Mouse (Mus musculus) lung, postnatal 4 days (tissue): ENCODE data around the gene Polr2b.

Experiments
- DNase-seq, 2 experiments: peaks; one replicate each; pipeline ENCODE4 v3.0.0; 2021

The Polr2b gene

DNA sequence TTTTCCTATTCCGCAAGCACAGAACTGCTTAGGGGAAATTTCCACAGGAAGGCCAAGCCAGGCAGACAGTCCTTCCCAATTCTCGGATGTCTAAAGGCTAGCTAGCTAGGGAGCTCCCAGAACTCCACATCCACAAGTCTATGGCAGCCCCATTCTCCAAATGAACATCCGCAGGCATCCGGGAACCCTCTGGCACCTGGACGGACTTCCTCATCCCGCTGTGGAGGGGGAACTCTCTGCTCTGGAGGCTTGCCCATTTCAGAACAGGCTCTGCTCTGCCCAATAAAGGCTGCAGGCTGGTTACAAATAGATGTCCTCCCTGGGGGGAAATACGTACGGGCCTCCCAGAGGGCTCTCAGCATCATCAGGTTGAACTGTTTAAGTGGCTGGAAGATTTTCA lies 56.4 kb downstream of the Polr2b start:
- no peak for DNase-seq

GRCm38 (mm10) chr5:77367145-77367544 lies 57.2 kb downstream of the Polr2b start:
- no peak for DNase-seq

- peak in 1 of 2 experiments; percentile 24 for DNase-seq
These were observed 57.7 kb downstream of the Polr2b start for GRCm38 (mm10) chr5:77367682-77368081.

- DNase-seq: no peak
These were observed 58.2 kb downstream of the Polr2b start for GRCm38 (mm10) chr5:77368194-77368593.

GRCm38 (mm10) chr5:77369394-77369793 lies 59.4 kb downstream of the Polr2b start:
- DNase-seq: no peak

DNA sequence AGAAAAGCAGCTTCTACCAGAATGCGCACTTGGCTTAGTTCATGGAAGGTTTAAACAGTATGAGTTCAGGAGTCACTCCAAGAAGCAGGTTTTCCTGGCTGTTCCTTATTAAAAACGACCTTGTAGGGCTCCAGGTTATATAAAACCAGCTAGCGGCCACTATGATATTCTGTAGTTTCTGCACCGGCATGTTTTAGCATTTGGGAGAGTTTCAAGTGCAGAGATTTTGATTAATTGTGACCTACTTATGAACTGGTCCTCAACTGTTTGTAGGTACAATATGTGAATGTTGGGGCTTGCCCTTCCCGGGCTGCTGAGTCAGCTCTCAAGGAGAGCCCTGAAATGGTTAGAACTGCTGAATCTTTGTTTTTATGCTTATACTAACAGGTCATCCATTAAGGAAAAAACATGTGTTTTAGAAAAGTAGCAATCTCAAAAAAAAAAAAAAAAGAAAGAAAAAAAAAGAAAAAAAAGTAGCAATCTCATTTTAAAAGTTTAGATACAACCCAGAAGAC lies 60.5 kb downstream of the Polr2b start:
- DNase-seq: no peak

- DNase-seq: no peak
These were observed 62.3 kb downstream of the Polr2b start for GRCm38 (mm10) chr5:77372242-77372641.

- peak in 1 of 2 experiments; percentile 39 for DNase-seq
These were observed 62.8 kb downstream of the Polr2b start for GRCm38 (mm10) chr5:77372778-77373177.

DNA sequence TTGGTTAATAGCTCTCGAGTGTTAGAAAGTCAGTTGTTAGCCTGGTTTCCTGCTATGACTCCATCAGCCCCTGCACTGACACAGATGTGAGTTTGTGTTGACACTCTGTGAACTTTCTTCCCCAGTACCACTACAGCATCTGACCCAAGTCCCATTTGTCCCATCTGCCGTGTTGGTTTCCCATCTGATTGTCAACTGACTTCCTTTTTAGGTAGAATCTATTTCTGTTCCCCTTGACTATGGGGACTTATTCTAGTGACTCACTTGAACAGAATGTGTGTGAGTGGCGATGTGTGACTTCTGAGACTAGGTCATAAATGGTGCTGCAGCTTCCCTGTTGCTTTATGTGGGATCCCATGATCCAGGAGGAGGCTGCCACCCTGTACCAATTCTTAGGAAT lies 65.0 kb downstream of the Polr2b start:
- no peak for DNase-seq

- no peak for DNase-seq
These were observed 65.6 kb downstream of the Polr2b start for GRCm38 (mm10) chr5:77375546-77375945.

- no peak for DNase-seq
These were observed 68.1 kb downstream of the Polr2b start for GRCm38 (mm10) chr5:77378027-77378426.

- no peak for DNase-seq
These were observed 69.6 kb downstream of the Polr2b start for GRCm38 (mm10) chr5:77379434-77380135.

GRCm38 (mm10) chr5:77380321-77380901 lies 70.5 kb downstream of the Polr2b start:
- DNase-seq: no peak

DNA sequence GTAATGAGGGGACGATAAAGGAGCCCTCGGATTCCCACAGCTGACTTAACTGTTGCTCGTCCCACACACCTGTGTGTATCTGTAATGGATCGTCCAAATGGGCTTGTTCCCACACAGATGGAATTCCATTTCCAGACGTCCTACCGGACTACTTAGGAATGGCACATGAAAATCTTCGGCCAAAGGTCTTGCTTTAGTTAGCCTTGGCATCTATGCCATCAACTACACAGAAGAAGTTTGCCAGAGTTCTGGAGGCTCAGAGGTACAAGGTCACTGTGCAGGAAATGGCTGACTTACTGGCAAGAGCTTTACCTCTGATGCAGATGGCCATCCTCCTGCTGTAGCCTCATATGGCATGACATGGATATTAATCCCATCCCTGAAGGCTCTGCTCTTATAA lies 71.3 kb downstream of the Polr2b start:
- no peak for DNase-seq

- no peak for DNase-seq
These were observed 71.7 kb downstream of the Polr2b start for GRCm38 (mm10) chr5:77381686-77382085.

DNA sequence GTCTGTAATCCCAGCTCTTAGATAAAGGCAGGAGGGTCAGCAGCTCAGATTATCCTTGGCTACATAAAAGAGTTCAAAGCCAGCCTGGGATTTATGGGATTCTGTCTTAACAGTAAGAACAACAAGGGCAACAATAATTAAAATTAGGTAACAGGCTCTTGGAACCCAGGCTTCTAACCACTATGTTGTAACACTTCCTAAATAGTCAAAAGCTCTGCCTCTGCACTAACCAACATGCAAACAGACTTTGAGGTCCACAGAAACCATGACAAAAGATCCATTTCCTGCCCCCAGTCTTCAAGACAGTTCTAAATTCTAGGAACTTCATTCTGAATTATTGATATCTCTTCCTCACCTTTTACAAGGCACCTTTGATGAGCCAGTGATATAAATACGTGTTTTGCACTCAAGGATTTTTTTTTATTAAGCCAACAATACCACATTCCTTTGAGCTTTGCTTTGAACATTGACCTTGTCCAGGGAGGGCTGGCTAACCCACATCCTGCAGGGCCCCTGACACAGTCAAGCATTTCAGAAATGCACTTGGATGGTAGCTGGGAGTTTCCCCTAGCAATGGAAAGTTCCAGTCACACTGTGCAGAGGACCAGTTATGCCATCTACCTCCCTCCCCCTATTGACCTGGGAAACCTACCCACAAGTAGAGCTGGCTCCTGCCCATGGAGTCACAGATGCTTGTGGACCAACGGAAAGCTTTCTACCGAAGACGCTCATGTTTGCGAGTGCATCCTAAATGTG lies 74.0 kb downstream of the Polr2b start:
- DNase-seq: peak in 1 of 2 experiments; percentile 63

GRCm38 (mm10) chr5:77384724-77385123 lies 74.8 kb downstream of the Polr2b start:
- DNase-seq: no peak

GRCm38 (mm10) chr5:77385221-77385620 lies 75.3 kb downstream of the Polr2b start:
- DNase-seq: no peak

- no peak for DNase-seq
These were observed 76.1 kb downstream of the Polr2b start for GRCm38 (mm10) chr5:77385900-77386595.

DNA sequence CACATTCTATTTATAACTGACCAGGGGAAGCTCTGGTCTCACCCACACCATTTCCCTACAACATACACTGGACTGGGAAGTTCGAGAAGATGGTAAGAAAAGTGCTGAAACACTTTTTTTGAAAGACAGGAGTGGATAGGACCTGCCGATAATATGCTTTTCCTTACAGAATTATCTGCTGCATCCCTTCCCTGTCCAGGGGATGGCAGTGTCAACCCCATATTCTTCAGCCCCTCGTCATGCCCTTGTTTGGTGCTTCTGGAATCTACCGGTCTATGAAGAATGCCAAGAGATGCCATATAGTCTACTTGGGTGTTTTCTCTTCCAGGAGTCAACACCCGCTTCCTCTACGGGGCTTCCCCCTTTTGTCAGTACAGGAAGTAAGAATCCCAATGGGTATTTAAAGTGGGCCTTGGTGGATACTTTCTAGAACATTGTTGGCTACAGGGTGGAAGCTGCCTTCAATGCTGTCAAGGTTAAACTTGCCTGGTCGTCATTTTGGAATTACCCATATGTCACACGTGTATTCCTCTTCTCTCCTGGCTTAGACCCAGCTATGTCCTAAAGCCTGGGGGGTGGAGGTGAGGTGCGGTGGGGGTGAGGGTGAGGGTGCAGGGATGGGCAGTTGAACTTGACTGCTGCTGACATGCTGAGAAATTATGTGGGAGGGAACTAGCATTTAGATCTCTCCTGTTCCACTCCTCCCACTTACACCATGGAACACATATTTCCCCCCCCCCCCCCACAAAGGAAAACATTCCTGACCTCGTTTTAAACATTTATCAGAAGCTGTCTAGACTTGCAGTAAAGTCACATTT lies 76.9 kb downstream of the Polr2b start:
- DNase-seq: no peak

GRCm38 (mm10) chr5:77387414-77387704 lies 77.4 kb downstream of the Polr2b start:
- no peak for DNase-seq

GRCm38 (mm10) chr5:77388359-77388758 lies 78.4 kb downstream of the Polr2b start:
- DNase-seq: no peak
